Comparison of ENCODE assay signal across 8 mouse cellular contexts in the genomic region with DNA sequence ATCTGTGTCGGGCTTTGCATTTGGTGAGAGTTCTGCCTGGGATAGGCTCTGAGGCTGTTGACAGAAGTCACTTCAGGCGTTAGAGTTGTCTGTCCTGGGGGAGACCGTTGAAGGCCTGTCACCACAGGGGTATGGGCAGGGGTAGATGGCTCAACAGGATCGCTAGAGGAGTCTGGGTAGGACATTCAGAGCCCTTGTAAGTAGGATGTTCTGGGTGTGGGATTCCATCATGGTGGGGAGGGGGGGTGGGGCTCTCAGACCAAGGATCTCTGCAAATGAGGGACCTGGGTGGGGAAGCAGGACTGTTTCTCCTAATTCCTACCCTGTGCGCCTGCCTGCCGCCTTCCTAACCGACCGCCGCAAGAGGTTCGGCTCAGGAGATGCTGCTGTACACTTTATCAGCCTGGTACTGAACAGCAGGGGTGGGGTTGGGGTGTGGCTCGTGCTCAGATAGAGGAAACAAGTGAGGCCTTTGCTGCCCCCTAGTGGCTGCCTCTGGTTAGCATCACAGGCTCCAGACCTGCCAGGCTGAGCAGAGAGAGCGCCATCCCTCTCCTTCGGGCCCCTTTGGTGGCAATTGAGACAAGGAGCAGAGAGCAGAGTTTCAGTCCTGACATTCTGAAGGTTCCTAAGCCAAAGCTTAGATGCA. TPM values are rescaled to one million over a fixed set of nuclear protein-coding genes. Genes with fewer than 3 reads are reported as not detected.
A peak's percentile ranks its signal among the peaks of the same experiment; 100 is the strongest.
DNase-seq lines count a peak whose midpoint lies in the region; ATAC-seq and TF ChIP-seq lines count a peak whose summit lies in the region.

No protein-coding gene starts in this region.

- TF ChIP-seq POLR2A in cortical plate, adult 2 months (IDR thresholded peaks at IDR 0.05; ENCODE audit: extremely low read depth, insufficient read depth, low read length), result no peak

- intact Hi-C loops in gastrocnemius, postnatal 14 days (cut with DNase I; ENCODE audit: low total_unique reads), result loop anchor here (5.0 kb wide), 1 partner anchor 34 kb away; no protein-coding TSS in a partner anchor

- TF ChIP-seq CTCF in cortical plate, adult 2 months (IDR thresholded peaks at IDR 0.05; ENCODE audit: extremely low read depth, insufficient read depth, low read length), result peak; percentile 79

- ATAC-seq in inflammation-experienced regulatory T-cells, adult 6 months, result peak; percentile 86
- ATAC-seq in megakaryocyte progenitor cell, adult 5-6 weeks (replicated peaks; ENCODE audit: poor library complexity), result peak; percentile 98

- no peak overlapping the region for H3K27ac ChIP-seq in cortical plate, adult 2 months (ENCODE audit: insufficient read depth, low read length)

- no peak overlapping the region for H3K4me3 ChIP-seq in cortical plate, adult 2 months (ENCODE audit: insufficient read depth, low read length)

- H3K4me1 ChIP-seq in cortical plate, adult 2 months (ENCODE audit: control insufficient read depth, insufficient read depth, low read length), result no peaks in the 10 kb centered on the region

- peak; percentile 95 for DNase-seq in ZHBTc4 (ENCODE audit: low read depth, low spot score)
- DNase-seq in gastrocnemius, postnatal 14 days, result peak; percentile 91
- DNase-seq in left cerebral cortex, adult 9 months (ENCODE audit: low spot score in 2 of 2), result peak; percentile 50 to 92
- peak; percentile 90 to 93 for DNase-seq in right cerebral cortex, postnatal 10 days (ENCODE audit: low spot score in 2 of 2)
- DNase-seq in urinary bladder, postnatal 14 days (ENCODE audit: low spot score), result peak; percentile 94

RNA-seq across cellular contexts. Expression of gene Lgals2, which starts 3.7 kb away (rescaled TPM):
- polyA plus RNA-seq in cortical plate, adult 2 months (2012; rRNA removed), result 0.34 and 0.35 TPM in 2 replicates
- total RNA-seq in gastrocnemius, postnatal 14 days (2021), result not detected
- not detected for polyA plus RNA-seq in inflammation-experienced regulatory T-cells, adult 6 months (2017; shearing (Covaris generic))
- total RNA-seq in megakaryocyte progenitor cell, adult 5-6 weeks (2015), result not detected in 2 replicates
- not detected in 2 replicates for total RNA-seq in megakaryocyte progenitor cell, adult 5-6 weeks (2017)

RNA-seq across cellular contexts. Expression of gene Cdc42ep1, which starts 9.2 kb away (rescaled TPM):
- polyA plus RNA-seq in cortical plate, adult 2 months (2012; rRNA removed), result 23.3 and 28.1 TPM in 2 replicates
- total RNA-seq in gastrocnemius, postnatal 14 days (2021), result 10 to 100 TPM; 22.7 to 23.6 TPM
- polyA plus RNA-seq in inflammation-experienced regulatory T-cells, adult 6 months (2017; shearing (Covaris generic)), result not detected
- total RNA-seq in megakaryocyte progenitor cell, adult 5-6 weeks (2015), result not detected in 2 replicates
- not detected in 2 replicates for total RNA-seq in megakaryocyte progenitor cell, adult 5-6 weeks (2017)

RNA-seq across cellular contexts. Expression of gene Gga1, which starts 25.4 kb away (rescaled TPM):
- polyA plus RNA-seq in cortical plate, adult 2 months (2012; rRNA removed), result 72.6 and 73.0 TPM in 2 replicates
- 10 to 100 TPM; 28.0 to 28.2 TPM for total RNA-seq in gastrocnemius, postnatal 14 days (2021)
- polyA plus RNA-seq in inflammation-experienced regulatory T-cells, adult 6 months (2017; shearing (Covaris generic)), result 10 to 100 TPM; 11.9 to 22.5 (median 16.1) TPM
- 27.8 and 28.9 TPM in 2 replicates for total RNA-seq in megakaryocyte progenitor cell, adult 5-6 weeks (2015)
- total RNA-seq in megakaryocyte progenitor cell, adult 5-6 weeks (2017), result 15.4 and 20.1 TPM in 2 replicates

RNA-seq across cellular contexts. Expression of gene Gm49510, which starts 47.8 kb away (rescaled TPM):
- 0.08 and 0.09 TPM in 2 replicates for polyA plus RNA-seq in cortical plate, adult 2 months (2012; rRNA removed)
- total RNA-seq in gastrocnemius, postnatal 14 days (2021), result not detected
- polyA plus RNA-seq in inflammation-experienced regulatory T-cells, adult 6 months (2017; shearing (Covaris generic)), result not detected
- not detected in 2 replicates for total RNA-seq in megakaryocyte progenitor cell, adult 5-6 weeks (2015)
- total RNA-seq in megakaryocyte progenitor cell, adult 5-6 weeks (2017), result 1.2 and 2.6 TPM in 2 replicates

RNA-seq across cellular contexts. Expression of gene Sh3bp1, which starts 47.9 kb away (rescaled TPM):
- 39.5 and 42.2 TPM in 2 replicates for polyA plus RNA-seq in cortical plate, adult 2 months (2012; rRNA removed)
- 1 to 10 TPM; 3.3 to 3.6 TPM for total RNA-seq in gastrocnemius, postnatal 14 days (2021)
- 10 to 100 TPM; 49.5 to 72.6 (median 52.6) TPM for polyA plus RNA-seq in inflammation-experienced regulatory T-cells, adult 6 months (2017; shearing (Covaris generic))
- total RNA-seq in megakaryocyte progenitor cell, adult 5-6 weeks (2015), result 42.5 and 55.8 TPM in 2 replicates
- 18.9 and 22.9 TPM in 2 replicates for total RNA-seq in megakaryocyte progenitor cell, adult 5-6 weeks (2017)

Comparison
In these comparisons a context has a peak if more than half of its experiments do, and no peak if none do; other contexts are left out.
1. RNA of gene Cdc42ep1, which starts 9.2 kb away (total RNA-seq): 22.7 to 23.6 TPM in gastrocnemius, postnatal 14 days; not detected in megakaryocyte progenitor cell, adult 5-6 weeks; every median in the first group is over 10 times any median in the second.
2. Peak in every context shown above with its lines, with median percentiles within 50 percentile points of each other: DNase-seq.